Mouse (Mus musculus) brain, embryonic 18.5 days (tissue): ENCODE results near the gene Pwwp2a.
A peak's percentile ranks its signal among the peaks of the same experiment; 100 is the strongest.

Source experiments
- DNase-seq: peaks from one replicate; pipeline ENCODE4 v3.0.0-alpha.2; 2012; ENCODE audit warnings: low read depth, low spot score

Gene Pwwp2a

GRCm38 (mm10) chr11:43723411-43723810 lies 41.6 kb downstream of the Pwwp2a start:
- no peak for DNase-seq

GRCm38 (mm10) chr11:43727796-43728195 lies 46.0 kb downstream of the Pwwp2a start:
- no peak for DNase-seq

DNA sequence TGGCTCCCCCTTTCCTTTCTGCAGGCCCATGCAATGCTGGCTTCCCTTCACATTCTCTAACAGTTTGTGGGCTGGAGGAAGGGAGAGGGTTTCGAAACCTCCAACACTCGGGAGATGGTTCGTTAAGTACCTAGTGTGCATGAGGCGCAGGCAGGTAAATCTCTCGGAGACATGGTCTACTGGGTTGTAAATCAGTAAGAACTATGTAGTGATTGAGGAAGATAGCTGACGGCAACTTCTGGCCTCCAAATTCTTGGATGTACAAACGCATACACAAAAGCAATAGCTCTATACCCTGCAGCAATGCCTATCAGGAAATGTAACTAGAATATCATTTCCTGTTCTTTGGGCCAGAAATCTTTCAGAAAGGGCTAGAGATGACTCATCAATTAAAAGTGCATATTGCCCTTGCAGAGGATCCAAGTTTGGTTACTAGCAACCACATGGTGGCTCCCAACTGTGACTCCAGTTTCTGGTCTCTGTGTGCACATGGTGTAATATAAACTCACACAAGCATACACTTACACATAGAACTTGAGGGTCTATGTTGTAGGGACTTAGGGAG lies 47.0 kb downstream of the Pwwp2a start:
- DNase-seq = no peak

DNA sequence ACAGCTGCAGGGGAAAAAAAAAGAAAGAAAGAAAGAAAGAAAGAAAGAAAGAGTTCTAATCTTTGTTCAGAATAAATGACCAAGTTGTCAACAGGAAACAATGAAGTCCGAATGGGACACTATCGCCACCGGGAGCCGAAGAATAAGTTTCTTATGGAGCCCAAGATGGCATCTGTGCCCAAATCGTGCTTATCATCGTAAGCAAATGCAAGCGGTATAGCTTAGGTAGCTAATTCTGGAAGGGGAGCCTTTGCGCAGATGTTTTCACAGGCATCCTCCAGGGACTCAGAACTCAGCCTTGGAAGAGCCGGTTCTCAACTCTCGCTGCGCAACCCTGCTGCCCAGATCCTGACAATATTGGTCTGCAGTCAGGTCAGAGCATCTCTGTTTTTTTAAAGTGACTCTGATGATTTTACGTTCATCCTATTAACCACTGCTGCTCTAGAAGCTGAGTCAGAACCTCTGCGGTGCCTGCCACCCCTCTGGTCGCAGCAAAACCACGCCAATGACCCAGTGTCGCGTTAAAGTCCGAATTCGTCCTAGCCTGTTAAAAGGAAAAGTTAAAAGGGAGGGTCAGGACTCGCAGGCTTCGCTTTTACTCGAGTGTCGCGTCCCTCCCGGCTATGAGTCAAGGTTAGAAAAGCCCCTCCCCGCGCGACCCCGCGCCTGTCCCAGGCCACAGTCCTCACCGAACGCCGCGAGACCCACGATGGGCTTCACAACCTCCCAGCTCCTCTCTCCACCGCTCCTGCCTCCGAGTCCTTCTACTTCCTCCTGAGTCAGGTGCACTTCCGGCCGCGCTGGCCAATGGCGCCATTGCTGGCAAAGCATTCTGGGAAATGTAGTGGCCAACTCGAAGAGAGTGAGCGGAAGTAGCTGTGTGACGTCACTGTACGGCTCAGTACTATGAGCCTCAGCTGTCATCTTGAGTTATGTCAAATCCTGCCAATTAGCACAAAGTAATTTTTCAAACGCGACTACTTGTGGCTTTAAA lies 65.7 kb downstream of the Pwwp2a start, which contains the start of gene Ttc1:
Ttc1 (minus strand) TSS at position 776 of the 994 bp plus-strand sequence.
- DNase-seq = peak; percentile 92

GRCm38 (mm10) chr11:43751542-43751941 lies 69.7 kb downstream of the Pwwp2a start:
- DNase-seq = no peak

- DNase-seq = no peak
Observed at GRCm38 (mm10) chr11:43754568-43754967, 72.8 kb downstream of the Pwwp2a start.

- DNase-seq = no peak
Observed at GRCm38 (mm10) chr11:43755411-43755810, 73.6 kb downstream of the Pwwp2a start.

DNA sequence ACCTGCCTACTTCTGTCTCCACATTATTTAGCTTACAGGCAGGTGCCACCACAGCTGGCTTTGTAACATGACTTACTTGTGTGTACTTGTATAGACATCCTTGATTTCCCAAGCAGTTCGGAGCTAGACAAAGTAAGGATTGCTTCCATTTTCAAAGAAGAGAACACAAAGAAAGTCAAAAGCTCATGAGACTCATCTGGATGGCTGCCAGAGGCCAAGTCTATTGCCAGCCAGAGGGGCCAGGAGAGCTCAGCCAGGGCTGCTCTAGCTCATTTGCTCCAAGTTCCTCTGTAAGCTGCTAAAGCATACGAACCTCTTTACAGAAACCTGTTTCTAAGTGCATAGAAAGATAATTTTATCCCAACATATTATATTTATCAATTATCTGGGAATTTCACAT lies 76.6 kb downstream of the Pwwp2a start:
- no peak for DNase-seq

DNA sequence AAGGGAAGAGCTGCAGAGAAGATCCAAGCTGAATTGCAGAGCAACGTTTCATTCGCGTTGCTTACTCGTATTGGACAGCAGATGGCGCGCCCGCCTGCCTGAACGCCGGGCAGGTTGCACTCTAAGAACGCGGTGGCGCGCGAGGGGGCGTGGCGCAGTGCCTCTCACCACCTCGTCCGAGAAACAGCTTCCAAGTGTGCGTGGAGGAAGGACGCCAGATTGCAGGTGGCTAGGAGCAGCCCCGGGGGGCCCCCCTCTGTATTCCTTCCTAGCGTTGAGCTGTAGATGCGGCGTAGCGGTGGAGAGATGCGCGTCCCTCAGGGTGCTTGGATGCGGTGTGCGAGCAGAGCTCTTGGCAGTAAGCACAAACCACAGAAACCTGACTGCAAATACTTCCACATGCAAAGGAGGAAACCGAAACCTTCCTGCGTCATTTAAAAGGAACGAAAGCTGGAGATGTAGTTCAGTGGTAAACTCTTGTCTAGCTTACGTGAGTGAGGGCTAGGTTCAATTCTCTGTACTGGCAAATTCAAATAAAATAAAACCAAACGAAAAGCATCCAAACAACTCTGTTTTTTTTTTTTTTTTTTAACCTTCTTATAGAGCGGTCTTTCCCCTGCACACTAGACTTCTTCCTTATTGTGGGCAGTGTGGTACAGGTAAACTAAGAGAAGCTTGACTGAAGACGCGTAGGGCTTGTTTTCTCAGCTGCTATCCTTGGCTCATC lies 85.3 kb downstream of the Pwwp2a start:
- peak; percentile 43 for DNase-seq

- no peak for DNase-seq
Observed at GRCm38 (mm10) chr11:43767749-43768148, 86.0 kb downstream of the Pwwp2a start.

DNA sequence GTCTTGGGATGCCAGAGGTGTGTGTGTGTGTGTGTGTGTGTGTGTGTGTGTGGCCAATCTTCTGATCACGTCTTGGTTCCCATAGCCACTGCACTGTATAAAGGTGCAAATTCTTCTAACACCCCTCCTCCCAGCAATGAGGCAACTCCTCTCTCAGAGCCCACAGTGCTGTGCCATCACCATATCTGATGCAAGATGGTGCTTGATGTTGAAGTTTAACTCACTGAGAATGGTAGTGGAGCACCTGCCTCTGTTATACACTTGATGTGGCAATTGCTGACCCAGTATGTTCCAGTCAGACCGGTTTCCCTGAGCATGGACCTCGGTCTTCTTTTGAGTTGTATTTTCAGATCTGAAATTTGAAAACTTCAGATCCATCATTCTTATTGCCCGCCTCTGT lies 88.3 kb downstream of the Pwwp2a start:
- DNase-seq = no peak
